Mouse (Mus musculus) stomach, postnatal 0 days (tissue): ENCODE results near the gene Timm22.

Experiments used
- CTCF ChIP-seq: IDR thresholded peaks from 2 replicates; pipeline ENCODE4 v1.5.1; 2016; ENCODE audit warnings: antibody characterized with exemption, low read depth, mild to moderate bottlenecking, moderate library complexity
- EP300 ChIP-seq: optimal IDR thresholded peaks from 2 replicates; pipeline ENCODE3; 2016; ENCODE audit warnings: antibody characterized with exemption

- TF ChIP-seq CTCF (no peak), EP300 (no peak)
These were observed 48.0 kb upstream of the Timm22 start for GRCm38 (mm10) chr11:76358628-76359320.
